Mouse (Mus musculus): ENCODE results near the gene Slamf6. TPM values are rescaled to one million over a fixed set of nuclear protein-coding genes. Genes with fewer than 3 reads are reported as not detected.
"Not testable (repeated sequence)": the region's sequence is repeated elsewhere in the genome, so short reads cannot be mapped to it uniquely, and the experiment has no call there.

Slamf6 gene
- polyA plus RNA-seq, 1 experiment from 2014 or later = 0.36 TPM

DNA sequence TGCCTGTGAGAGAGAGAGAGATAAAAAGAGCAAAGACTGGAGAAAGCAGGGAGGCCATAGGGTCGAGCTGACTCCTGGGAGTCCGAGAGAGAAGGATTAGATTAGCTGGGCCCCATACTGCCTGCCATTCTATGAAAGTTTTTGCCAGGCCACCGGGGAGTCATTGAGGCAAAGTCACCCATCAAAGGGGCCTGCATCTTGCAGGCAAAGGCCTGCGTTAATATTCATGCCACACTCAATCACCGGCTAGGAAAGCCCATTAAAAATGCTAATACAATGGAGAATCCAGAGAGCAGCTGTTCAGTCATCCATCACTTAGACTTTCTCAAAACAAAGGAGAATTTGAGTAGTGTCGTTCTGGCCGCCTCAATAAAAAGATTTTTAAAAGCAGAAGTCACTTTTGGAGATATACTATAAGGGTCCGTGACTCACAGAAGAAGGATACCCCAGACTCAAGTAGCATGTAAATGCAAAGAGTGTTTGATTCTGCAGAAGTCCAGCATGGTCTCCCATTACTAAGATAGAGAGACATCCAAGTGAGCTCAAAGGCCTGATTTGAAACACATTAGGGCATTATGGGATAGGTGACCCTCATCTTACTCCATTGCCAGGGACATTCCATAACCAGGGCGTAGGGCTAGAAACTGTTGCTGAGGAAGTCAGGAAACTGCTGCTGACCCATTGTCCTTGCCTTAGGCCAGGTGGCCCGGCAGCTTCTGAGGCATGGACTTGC is 53.7 kb downstream of the Slamf6 start:
- no peak for TF ChIP-seq CTCF (IDR thresholded peaks at IDR 0.05; ENCODE audit: low read depth)
- Histone ChIP-seq H3K4me1 (replicated peaks; ENCODE audit: insufficient read depth, low read length) (no peaks in the 10 kb centered on the region), H3K4me3 (replicated peaks; ENCODE audit: low read depth, low read length) (no peak overlapping the region), H3K36me3 (ENCODE audit: insufficient read depth, low read length) (no peaks in the 10 kb centered on the region), H3K4me2 (ENCODE audit: low read length) (no peak overlapping the region), H3K9ac (ENCODE audit: low read depth, low read length) (no peak overlapping the region), H3K27me3 (ENCODE audit: insufficient read depth, low read length) (no peaks in the 10 kb centered on the region), H3K27ac (no peak overlapping the region), H3K9me3 (replicated peaks; ENCODE audit: low read length) (no peaks in the 10 kb centered on the region)
- 39% methylated on average over 10 of the region's 10 CpGs for WGBS
- no peak for DNase-seq (ENCODE audit: low spot score)
- ATAC-seq (replicated peaks; ENCODE audit: low FRiP score, low read depth) = no peak

- DNase-seq (ENCODE audit: low spot score) = not testable (repeated sequence)
These were observed 57.0 kb downstream of the Slamf6 start for GRCm38 (mm10) chr1:171974361-171974760.

DNA sequence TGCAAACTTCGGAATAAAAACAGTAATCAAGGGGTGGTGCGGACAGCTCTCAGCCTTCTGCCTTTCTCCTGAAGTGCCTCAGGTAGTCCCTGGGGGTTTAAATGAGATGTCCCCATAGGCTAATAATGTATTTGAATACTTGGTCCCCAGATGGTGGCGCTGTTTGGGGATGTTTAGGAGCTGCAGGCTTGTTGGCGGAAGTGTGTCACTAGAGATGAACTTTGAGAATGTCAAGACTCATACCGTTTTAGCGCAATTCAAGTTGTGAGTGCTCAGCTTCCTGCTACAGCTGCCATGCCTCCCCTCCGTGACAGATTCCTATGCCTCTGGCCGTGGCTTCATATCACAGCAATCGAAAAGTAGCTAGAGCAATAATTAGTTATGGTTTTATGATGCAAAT is 58.1 kb downstream of the Slamf6 start:
- TF ChIP-seq CTCF (IDR thresholded peaks at IDR 0.05; ENCODE audit: low read depth) = no peak
- 91% methylated on average over 9 of the region's 9 CpGs for WGBS
- no peak overlapping the region for H3K4me2 ChIP-seq (ENCODE audit: low read length)
- ATAC-seq (replicated peaks; ENCODE audit: low FRiP score, low read depth) (no peak), DNase-seq (ENCODE audit: low spot score) (no peak)
- no peaks in the 10 kb centered on the region for H3K36me3 ChIP-seq (ENCODE audit: insufficient read depth, low read length)
- no peak overlapping the region for H3K27ac ChIP-seq
- H3K27me3 ChIP-seq (ENCODE audit: insufficient read depth, low read length) = no peaks in the 10 kb centered on the region
- H3K9me3 ChIP-seq (replicated peaks; ENCODE audit: low read length) = no peaks in the 10 kb centered on the region
- H3K4me3 ChIP-seq (replicated peaks; ENCODE audit: low read depth, low read length) = no peak overlapping the region
- no peaks in the 10 kb centered on the region for H3K4me1 ChIP-seq (replicated peaks; ENCODE audit: insufficient read depth, low read length)
- H3K9ac ChIP-seq (ENCODE audit: low read depth, low read length) = no peak overlapping the region

More at GRCm38 (mm10) chr1:171974361-171974760, 57.0 kb downstream of the Slamf6 start:
- WGBS = 96% methylated on average over 2 of the region's 2 CpGs
- H3K4me2 ChIP-seq (ENCODE audit: low read length); ATAC-seq (replicated peaks; ENCODE audit: low FRiP score, low read depth); H3K9me3 ChIP-seq (replicated peaks; ENCODE audit: low read length); H3K4me1 ChIP-seq (replicated peaks; ENCODE audit: insufficient read depth, low read length); H3K9ac ChIP-seq (ENCODE audit: low read depth, low read length); H3K4me3 ChIP-seq (replicated peaks; ENCODE audit: low read depth, low read length); H3K27ac ChIP-seq; H3K27me3 ChIP-seq (ENCODE audit: insufficient read depth, low read length); H3K36me3 ChIP-seq (ENCODE audit: insufficient read depth, low read length): not testable (repeated sequence)

DNA sequence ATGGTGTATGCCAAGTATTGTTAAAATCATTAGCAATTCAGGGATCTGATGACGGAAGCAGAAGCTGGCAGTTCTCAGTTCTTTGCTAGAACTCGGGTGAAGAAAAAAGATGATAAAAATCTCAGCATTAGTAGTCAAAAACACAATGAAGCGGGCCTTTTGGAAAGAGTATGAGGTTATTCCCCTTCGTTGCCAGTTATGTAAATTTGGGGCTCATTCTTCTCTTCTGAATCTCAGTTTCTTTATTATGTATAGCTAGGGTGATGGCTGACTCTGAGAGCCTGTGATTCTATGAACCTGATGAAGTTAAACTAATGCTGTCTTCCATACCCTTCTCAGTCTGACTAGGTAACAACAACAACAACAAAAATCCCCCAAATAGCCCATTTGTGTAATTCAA is 58.5 kb downstream of the Slamf6 start:
- Histone ChIP-seq H3K4me3 (replicated peaks; ENCODE audit: low read depth, low read length) (no peak overlapping the region), H3K27me3 (ENCODE audit: insufficient read depth, low read length) (no peaks in the 10 kb centered on the region), H3K9me3 (replicated peaks; ENCODE audit: low read length) (no peaks in the 10 kb centered on the region), H3K4me2 (ENCODE audit: low read length) (no peak overlapping the region), H3K4me1 (replicated peaks; ENCODE audit: insufficient read depth, low read length) (no peaks in the 10 kb centered on the region), H3K27ac (no peak overlapping the region), H3K36me3 (ENCODE audit: insufficient read depth, low read length) (no peaks in the 10 kb centered on the region), H3K9ac (ENCODE audit: low read depth, low read length) (no peak overlapping the region)
- ATAC-seq (replicated peaks; ENCODE audit: low FRiP score, low read depth) (no peak), DNase-seq (ENCODE audit: low spot score) (no peak)
- 92% methylated on average over 4 of the region's 4 CpGs for WGBS
- no peak for TF ChIP-seq CTCF (IDR thresholded peaks at IDR 0.05; ENCODE audit: low read depth)

DNA sequence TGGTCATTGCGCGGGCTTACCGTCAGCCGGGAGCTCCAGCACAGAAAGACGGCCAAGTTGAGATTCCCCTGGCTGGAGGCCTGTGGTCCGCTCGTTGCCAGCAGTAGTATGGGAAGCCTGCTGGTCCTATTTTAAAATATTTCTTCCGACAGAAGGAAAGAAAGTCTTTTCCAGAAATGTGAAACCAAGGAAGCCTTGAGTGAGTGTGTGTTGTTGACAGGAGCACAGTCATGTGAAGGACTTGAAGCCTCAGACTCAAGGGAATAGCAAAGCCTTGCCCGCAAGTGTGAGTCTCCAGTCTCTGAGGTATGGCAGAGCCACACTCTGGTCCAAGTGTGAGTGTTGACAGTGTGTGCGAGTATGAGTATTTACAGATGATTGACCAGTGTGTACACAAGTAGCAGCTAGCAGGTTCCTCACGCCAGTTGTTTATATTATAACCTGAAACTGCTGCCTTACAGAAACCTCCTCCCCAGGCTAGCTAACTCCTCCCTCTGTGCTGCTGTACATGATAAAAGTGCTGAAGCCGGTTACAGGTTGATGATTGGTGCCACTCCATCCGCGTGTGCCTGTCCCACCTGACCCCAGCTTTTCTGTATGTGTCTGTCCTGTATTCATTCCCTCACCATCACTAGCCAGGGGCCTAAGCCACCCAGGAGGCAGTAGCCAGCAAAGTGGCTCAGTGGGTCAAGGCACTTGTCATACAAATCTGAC is 59.7 kb downstream of the Slamf6 start:
- ATAC-seq (replicated peaks; ENCODE audit: low FRiP score, low read depth) = no peak

GRCm38 (mm10) chr1:171977891-171978290 is 60.6 kb downstream of the Slamf6 start:
- Histone ChIP-seq H3K27me3 (ENCODE audit: insufficient read depth, low read length) (no peaks in the 10 kb centered on the region), H3K4me3 (replicated peaks; ENCODE audit: low read depth, low read length) (no peak overlapping the region), H3K36me3 (ENCODE audit: insufficient read depth, low read length) (no peaks in the 10 kb centered on the region), H3K27ac (no peak overlapping the region), H3K4me1 (replicated peaks; ENCODE audit: insufficient read depth, low read length) (no peaks in the 10 kb centered on the region), H3K4me2 (ENCODE audit: low read length) (no peak overlapping the region), H3K9ac (ENCODE audit: low read depth, low read length) (no peak overlapping the region), H3K9me3 (replicated peaks; ENCODE audit: low read length) (no peaks in the 10 kb centered on the region)
- DNase-seq (ENCODE audit: low spot score) (no peak), ATAC-seq (replicated peaks; ENCODE audit: low FRiP score, low read depth) (no peak)
- TF ChIP-seq CTCF (IDR thresholded peaks at IDR 0.05; ENCODE audit: low read depth) = no peak
- WGBS = 93% methylated on average over 2 of the region's 2 CpGs

More for the DNA sequence above, 59.7 kb downstream of the Slamf6 start:
- Histone ChIP-seq H3K4me1 (replicated peaks; ENCODE audit: insufficient read depth, low read length) (no peaks in the 10 kb centered on the region), H3K36me3 (ENCODE audit: insufficient read depth, low read length) (no peaks in the 10 kb centered on the region), H3K9me3 (replicated peaks; ENCODE audit: low read length) (no peaks in the 10 kb centered on the region), H3K4me2 (ENCODE audit: low read length) (no peak overlapping the region), H3K27ac (no peak overlapping the region), H3K27me3 (ENCODE audit: insufficient read depth, low read length) (no peaks in the 10 kb centered on the region), H3K9ac (ENCODE audit: low read depth, low read length) (no peak overlapping the region), H3K4me3 (replicated peaks; ENCODE audit: low read depth, low read length) (no peak overlapping the region)
- WGBS = 80% methylated on average over 14 of the region's 14 CpGs
- no peak for DNase-seq (ENCODE audit: low spot score)
- TF ChIP-seq CTCF (IDR thresholded peaks at IDR 0.05; ENCODE audit: low read depth) = no peak
